Mouse (Mus musculus): Measurements from ENCODE around the gene Tox2.

The Tox2 gene

GRCm38 (mm10) chr2:163202884-163203634 lies at the start of gene Tox2:
Gene Tox2 (plus strand): TSS chr2:163203125.
- peak; percentile 76 to 79 for DNase-seq (ENCODE audit: inconsistent age in 2 of 2, low spot score in 1 of 2)

- DNase-seq (ENCODE audit: inconsistent age in 2 of 2, low spot score in 1 of 2), result no peak
Measured at GRCm38 (mm10) chr2:163154673-163155072, 48.3 kb upstream of the Tox2 start.

- DNase-seq (ENCODE audit: inconsistent age in 2 of 2, low spot score in 1 of 2), result no peak
Measured at GRCm38 (mm10) chr2:163158979-163159378, 43.9 kb upstream of the Tox2 start.

- peak in 1 of 2 experiments; percentile 21 for DNase-seq (ENCODE audit: inconsistent age in 2 of 2, low spot score in 1 of 2)
Measured at GRCm38 (mm10) chr2:163164461-163164990, 38.4 kb upstream of the Tox2 start.

- peak; percentile 89 to 93 for DNase-seq (ENCODE audit: inconsistent age in 2 of 2, low spot score in 1 of 2)
Measured at GRCm38 (mm10) chr2:163166067-163166805, 36.7 kb upstream of the Tox2 start.

- DNase-seq (ENCODE audit: inconsistent age in 2 of 2, low spot score in 1 of 2), result no peak
Measured at GRCm38 (mm10) chr2:163171891-163172290, 31.0 kb upstream of the Tox2 start.

GRCm38 (mm10) chr2:163174066-163174465 lies 28.9 kb upstream of the Tox2 start:
- no peak for DNase-seq (ENCODE audit: inconsistent age in 2 of 2, low spot score in 1 of 2)

- no peak for DNase-seq (ENCODE audit: inconsistent age in 2 of 2, low spot score in 1 of 2)
Measured at GRCm38 (mm10) chr2:163175831-163176230, 27.1 kb upstream of the Tox2 start.

- no peak for DNase-seq (ENCODE audit: inconsistent age in 2 of 2, low spot score in 1 of 2)
Measured at GRCm38 (mm10) chr2:163176502-163176901, 26.4 kb upstream of the Tox2 start.

- DNase-seq (ENCODE audit: inconsistent age in 2 of 2, low spot score in 1 of 2), result no peak
Measured at GRCm38 (mm10) chr2:163187552-163187951, 15.4 kb upstream of the Tox2 start.

- DNase-seq (ENCODE audit: inconsistent age in 2 of 2, low spot score in 1 of 2), result no peak
Measured at GRCm38 (mm10) chr2:163189596-163189995, 13.3 kb upstream of the Tox2 start.

- DNase-seq (ENCODE audit: inconsistent age in 2 of 2, low spot score in 1 of 2), result no peak
Measured at GRCm38 (mm10) chr2:163190004-163190441, 12.9 kb upstream of the Tox2 start.

- DNase-seq (ENCODE audit: inconsistent age in 2 of 2, low spot score in 1 of 2), result peak in 1 of 2 experiments; percentile 37
Measured at GRCm38 (mm10) chr2:163192485-163192884, 10.4 kb upstream of the Tox2 start.

GRCm38 (mm10) chr2:163194015-163194414 lies 8.9 kb upstream of the Tox2 start:
- DNase-seq (ENCODE audit: inconsistent age in 2 of 2, low spot score in 1 of 2), result no peak

- peak; percentile 38 to 47 for DNase-seq (ENCODE audit: inconsistent age in 2 of 2, low spot score in 1 of 2)
Measured at GRCm38 (mm10) chr2:163194543-163194942, 8.4 kb upstream of the Tox2 start.

- no peak for DNase-seq (ENCODE audit: inconsistent age in 2 of 2, low spot score in 1 of 2)
Measured at GRCm38 (mm10) chr2:163195106-163195833, 7.7 kb upstream of the Tox2 start.

- no peak for DNase-seq (ENCODE audit: inconsistent age in 2 of 2, low spot score in 1 of 2)
Measured at GRCm38 (mm10) chr2:163195834-163196145, 7.1 kb upstream of the Tox2 start.

- no peak for DNase-seq (ENCODE audit: inconsistent age in 2 of 2, low spot score in 1 of 2)
Measured at GRCm38 (mm10) chr2:163201897-163202296, 1.0 kb upstream of the Tox2 start.

- DNase-seq (ENCODE audit: inconsistent age in 2 of 2, low spot score in 1 of 2), result no peak
Measured at GRCm38 (mm10) chr2:163202553-163202883, 407 bp upstream of the Tox2 start.

- peak; percentile 38 to 71 for DNase-seq (ENCODE audit: inconsistent age in 2 of 2, low spot score in 1 of 2)
Measured at GRCm38 (mm10) chr2:163203635-163204547, 966 bp downstream of the Tox2 start.

Measured in adrenal gland, adult (tissue).